Mouse (Mus musculus) B cell, adult 62 days (primary cell): Measurements from ENCODE around the gene Tgoln1. TPM values are rescaled to one million over a fixed set of nuclear protein-coding genes. Genes with fewer than 3 reads are reported as not detected.

Source experiments
- total RNA-seq: library from RNA; stranded (reverse); gene quantifications from 4 replicates; pipeline ENCODE4 v1.2.4, GENCODE M21; 2023

The Tgoln1 gene
- total RNA-seq = 194 to 209 TPM (median 196 TPM) in 4 replicates

DNA sequence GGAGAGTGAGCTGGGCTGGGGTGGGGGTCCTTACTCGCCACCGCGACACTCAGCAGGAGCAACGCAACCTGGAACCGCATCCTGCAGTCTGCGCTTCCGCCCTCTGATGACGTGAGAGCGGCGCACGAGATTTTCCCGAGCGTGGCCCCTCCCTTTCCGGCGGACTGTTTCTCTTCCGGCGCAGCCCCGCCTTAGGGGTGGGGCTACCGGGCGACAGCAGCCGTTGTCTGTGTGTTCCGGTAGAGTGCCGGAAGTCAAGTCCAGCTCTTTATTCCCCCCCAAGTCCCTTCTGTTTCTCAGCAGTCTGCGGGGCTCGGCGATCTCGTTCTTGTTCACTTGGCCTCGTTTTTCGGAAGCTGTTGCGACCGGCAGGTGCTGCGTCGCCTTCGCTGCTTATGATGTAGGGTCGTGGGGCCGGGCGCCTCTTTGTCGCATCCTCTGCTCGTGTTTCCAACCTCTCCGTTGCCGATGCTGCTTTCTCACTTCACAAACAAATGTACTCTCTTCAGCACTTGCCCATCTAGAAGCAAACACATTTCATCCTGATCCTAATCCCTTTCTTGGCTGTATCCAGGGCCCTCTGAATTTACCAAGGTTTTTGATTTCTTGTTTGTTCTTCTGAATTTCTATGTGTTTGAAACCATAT, at the start of gene Tgoln1:
TSS of gene Tgoln1 (minus strand) at position 358 of the 646 bp plus-strand sequence.

DNA sequence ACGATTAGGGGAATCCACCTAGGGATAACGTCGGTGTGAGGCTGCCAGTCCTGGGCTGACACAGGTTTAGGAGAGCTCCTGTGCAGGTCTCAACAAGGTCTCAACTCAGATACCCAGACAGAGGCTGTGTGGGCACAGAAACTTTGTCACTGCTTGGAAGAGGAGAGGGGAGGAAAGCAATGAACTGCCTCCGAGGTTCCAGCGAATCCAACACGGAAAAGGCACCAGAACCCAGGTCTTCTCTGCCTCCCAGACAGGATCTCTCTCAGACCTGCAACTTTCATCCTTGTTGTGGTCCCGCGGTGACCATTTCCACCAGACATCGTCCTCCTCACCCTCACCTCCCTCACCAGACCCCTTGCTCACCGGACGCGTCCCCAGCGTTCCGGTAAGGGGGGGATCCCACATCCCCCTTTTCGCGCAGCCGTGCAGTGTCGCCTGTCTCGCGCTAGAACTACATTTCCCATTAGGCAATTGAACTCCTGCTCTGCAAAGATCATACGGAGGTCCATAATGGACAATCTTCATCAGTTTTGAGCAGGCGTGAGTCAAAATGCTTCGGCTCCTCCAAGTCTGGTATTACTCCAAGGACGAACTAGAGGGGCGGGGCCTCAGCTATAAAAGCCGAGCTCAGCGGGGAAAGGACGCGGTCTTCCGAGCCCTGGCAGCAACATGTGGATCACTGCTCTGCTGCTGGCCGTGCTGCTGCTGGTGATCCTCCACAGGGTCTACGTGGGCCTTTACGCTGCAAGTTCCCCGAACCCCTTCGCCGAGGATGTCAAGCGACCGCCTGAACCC, 18.6 kb downstream of the Tgoln1 start, which contains the start of the genes Elmod3 and Retsat:
TSS of gene Elmod3 (minus strand) at position 458 of the 798 bp plus-strand sequence.
TSS of gene Retsat (plus strand) at position 520 of the 798 bp plus-strand sequence.

Other genes with a start within 250 kb of the Tgoln1 start
- gene Vamp5, start 236.5 kb downstream of the Tgoln1 start, total RNA-seq = 6.5 to 15.2 TPM (median 9.6 TPM) in 4 replicates
- gene Vamp8, start 226.3 kb downstream of the Tgoln1 start, total RNA-seq = 89.8 to 98.2 TPM (median 94.9 TPM) in 4 replicates
- 10.3 to 13.6 TPM (median 11.1 TPM) in 4 replicates for gene Ggcx, start 202.7 kb downstream of the Tgoln1 start, total RNA-seq
- 252 to 291 TPM (median 267 TPM) in 4 replicates for gene Mat2a, start 177.4 kb downstream of the Tgoln1 start, total RNA-seq
- gene Sh2d6, start 95.3 kb downstream of the Tgoln1 start, total RNA-seq = 0.46 to 0.60 TPM (median 0.55 TPM) in 3 of 4 replicates, not detected in the other
- 327 to 361 TPM (median 338 TPM) in 4 replicates for gene Capg, start 72.6 kb downstream of the Tgoln1 start, total RNA-seq
- gene Elmod3, start 18.6 kb downstream of the Tgoln1 start, total RNA-seq = 14.9 to 18.1 TPM (median 15.8 TPM) in 4 replicates
- gene Retsat, start 18.5 kb downstream of the Tgoln1 start, total RNA-seq = 5.5 to 8.8 TPM (median 7.4 TPM) in 4 replicates
- gene Tcf7l1, start 172.3 kb upstream of the Tgoln1 start, total RNA-seq = 0.17 TPM in 1 of 4 replicates, not detected in the others